Mouse (Mus musculus): Measurements from ENCODE around the gene Phf21a.

DNA sequence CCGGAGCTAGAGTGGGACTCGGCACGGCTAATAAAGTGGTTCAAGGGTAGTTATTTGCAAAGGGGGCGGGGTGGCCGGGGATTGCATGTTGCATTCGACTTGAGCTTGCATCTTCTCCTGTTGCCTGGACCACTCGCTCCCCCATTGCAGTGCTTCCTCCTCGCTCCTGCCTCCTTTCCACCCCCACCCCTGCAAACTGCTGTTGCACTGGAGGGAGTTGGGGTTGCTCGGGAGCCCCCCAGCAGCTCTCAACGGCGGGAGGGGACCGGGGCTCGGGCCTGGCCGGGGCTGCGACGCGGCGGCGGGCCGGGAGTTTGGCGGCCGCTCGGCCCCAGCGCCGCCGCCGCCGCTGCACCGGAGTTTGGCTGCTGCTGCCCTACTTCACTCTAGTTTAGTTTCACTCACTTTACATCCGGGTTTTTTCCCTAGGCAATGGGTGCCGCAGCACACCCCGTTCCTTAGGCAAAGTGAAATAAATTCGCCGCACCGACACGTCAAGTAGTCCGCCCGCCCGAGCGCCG, 90.1 kb downstream of the Phf21a start:
- TF ChIP-seq GATA2 (IDR thresholded peaks at IDR 0.05; ENCODE audit: borderline replicate concordance, low read depth, low read length) (no peak), CTCF (IDR thresholded peaks at IDR 0.05; ENCODE audit: low read depth, low read length) (no peak), GATA1 (IDR thresholded peaks at IDR 0.05; ENCODE audit: borderline replicate concordance, low read length) (no peak)

Data from G1E (cell line).